Mouse (Mus musculus): ENCODE results near the gene 4933430I17Rik.

GRCm38 (mm10) chr4:62567696-62568095, 42.5 kb downstream of the 4933430I17Rik start:
- TF ChIP-seq POLR2A (IDR thresholded peaks at IDR 0.05; ENCODE audit: low read depth, low read length) (no peak), CTCF (IDR thresholded peaks at IDR 0.05; ENCODE audit: extremely low read depth, insufficient read length, insufficient replicate concordance, low read depth, low read length) (no peak)
